Mouse (Mus musculus): ENCODE data around the gene Mrps26. TPM values are rescaled to one million over a fixed set of nuclear protein-coding genes. Genes with fewer than 3 reads are reported as not detected.

The Mrps26 gene
- polyA plus RNA-seq, 1 experiment: 86.9 TPM

GRCm38 (mm10) chr2:130529925-130530324 lies 33.6 kb upstream of the Mrps26 start:
- WGBS: 86% methylated on average over 7 of the region's 7 CpGs
- Histone ChIP-seq H3K36me3 (ENCODE audit: control insufficient read depth, insufficient read depth, low read length) (no peaks in the 10 kb centered on the region; the same call in 1 of the 2 replicates), H3K27ac (ENCODE audit: insufficient read depth, low read depth, low read length) (no peak overlapping the region), H3K4me3 (ENCODE audit: insufficient read depth, low read depth, low read length) (no peak overlapping the region), H3K4me1 (ENCODE audit: control insufficient read depth, insufficient read depth, low read length) (no peaks in the 10 kb centered on the region), H3K27me3 (replicated peaks; ENCODE audit: control insufficient read depth, insufficient read depth, low read length) (no peaks in the 10 kb centered on the region)
- no peak for DNase-seq
- TF ChIP-seq CTCF (conservative IDR thresholded peaks at IDR 0.05; ENCODE audit: insufficient read depth, insufficient read length, low read depth, low read length) (no peak), POLR2A (IDR thresholded peaks at IDR 0.05; ENCODE audit: low read depth, low read length) (no peak)

GRCm38 (mm10) chr2:130532201-130532600 lies 31.3 kb upstream of the Mrps26 start:
- H3K4me3 ChIP-seq (ENCODE audit: insufficient read depth, low read depth, low read length): no peak overlapping the region
- WGBS: 72% methylated on average over 2 of the region's 2 CpGs
- DNase-seq: no peak
- H3K4me1 ChIP-seq (ENCODE audit: control insufficient read depth, insufficient read depth, low read length): no peaks in the 10 kb centered on the region
- TF ChIP-seq POLR2A (IDR thresholded peaks at IDR 0.05; ENCODE audit: low read depth, low read length) (no peak), CTCF (conservative IDR thresholded peaks at IDR 0.05; ENCODE audit: insufficient read depth, insufficient read length, low read depth, low read length) (no peak)
- no peak overlapping the region for H3K27ac ChIP-seq (ENCODE audit: insufficient read depth, low read depth, low read length)
- peaks cover under 1% of the 10 kb centered on the region for H3K36me3 ChIP-seq (ENCODE audit: control insufficient read depth, insufficient read depth, low read length)
- no peaks in the 10 kb centered on the region for H3K27me3 ChIP-seq (replicated peaks; ENCODE audit: control insufficient read depth, insufficient read depth, low read length)

- H3K27me3 ChIP-seq (replicated peaks; ENCODE audit: control insufficient read depth, insufficient read depth, low read length): no peaks in the 10 kb centered on the region
- H3K27ac ChIP-seq (ENCODE audit: insufficient read depth, low read depth, low read length): no peak overlapping the region
- H3K4me3 ChIP-seq (ENCODE audit: insufficient read depth, low read depth, low read length): no peak overlapping the region
- no peak for DNase-seq
- H3K4me1 ChIP-seq (ENCODE audit: control insufficient read depth, insufficient read depth, low read length): no peaks in the 10 kb centered on the region
- TF ChIP-seq POLR2A (IDR thresholded peaks at IDR 0.05; ENCODE audit: low read depth, low read length): no peak
- TF ChIP-seq CTCF (conservative IDR thresholded peaks at IDR 0.05; ENCODE audit: insufficient read depth, insufficient read length, low read depth, low read length): no peak
- H3K36me3 ChIP-seq (ENCODE audit: control insufficient read depth, insufficient read depth, low read length): peaks cover 3% of the 10 kb centered on the region
- 88% methylated on average over 6 of the region's 6 CpGs for WGBS
Measured at GRCm38 (mm10) chr2:130535017-130535416, 28.5 kb upstream of the Mrps26 start.

GRCm38 (mm10) chr2:130536890-130537289 lies 26.7 kb upstream of the Mrps26 start:
- Histone ChIP-seq H3K27ac (ENCODE audit: insufficient read depth, low read depth, low read length) (no peak overlapping the region), H3K27me3 (replicated peaks; ENCODE audit: control insufficient read depth, insufficient read depth, low read length) (no peaks in the 10 kb centered on the region), H3K4me1 (ENCODE audit: control insufficient read depth, insufficient read depth, low read length) (no peaks in the 10 kb centered on the region), H3K4me3 (ENCODE audit: insufficient read depth, low read depth, low read length) (no peak overlapping the region), H3K36me3 (ENCODE audit: control insufficient read depth, insufficient read depth, low read length) (peaks cover 3% of the 10 kb centered on the region)
- TF ChIP-seq CTCF (conservative IDR thresholded peaks at IDR 0.05; ENCODE audit: insufficient read depth, insufficient read length, low read depth, low read length): no peak
- TF ChIP-seq POLR2A (IDR thresholded peaks at IDR 0.05; ENCODE audit: low read depth, low read length): no peak
- 77% methylated on average over 3 of the region's 3 CpGs for WGBS
- no peak for DNase-seq

GRCm38 (mm10) chr2:130538876-130539546 lies 24.5 kb upstream of the Mrps26 start:
- Histone ChIP-seq H3K36me3 (ENCODE audit: control insufficient read depth, insufficient read depth, low read length) (peaks cover 3% of the 10 kb centered on the region), H3K4me1 (ENCODE audit: control insufficient read depth, insufficient read depth, low read length) (no peaks in the 10 kb centered on the region), H3K4me3 (ENCODE audit: insufficient read depth, low read depth, low read length) (no peak overlapping the region), H3K27me3 (replicated peaks; ENCODE audit: control insufficient read depth, insufficient read depth, low read length) (no peaks in the 10 kb centered on the region), H3K27ac (ENCODE audit: insufficient read depth, low read depth, low read length) (no peak overlapping the region)
- no peak for DNase-seq
- no peak for TF ChIP-seq CTCF (conservative IDR thresholded peaks at IDR 0.05; ENCODE audit: insufficient read depth, insufficient read length, low read depth, low read length)
- TF ChIP-seq POLR2A (IDR thresholded peaks at IDR 0.05; ENCODE audit: low read depth, low read length): no peak
- WGBS: 95% methylated on average over 8 of the region's 8 CpGs

- Histone ChIP-seq H3K4me3 (ENCODE audit: insufficient read depth, low read depth, low read length) (no peak overlapping the region), H3K27me3 (replicated peaks; ENCODE audit: control insufficient read depth, insufficient read depth, low read length) (no peaks in the 10 kb centered on the region), H3K4me1 (ENCODE audit: control insufficient read depth, insufficient read depth, low read length) (no peaks in the 10 kb centered on the region), H3K36me3 (ENCODE audit: control insufficient read depth, insufficient read depth, low read length) (peaks cover 3% of the 10 kb centered on the region), H3K27ac (ENCODE audit: insufficient read depth, low read depth, low read length) (no peak overlapping the region)
- DNase-seq: no peak
- WGBS: 81% methylated on average over 9 of the region's 9 CpGs
- TF ChIP-seq CTCF (conservative IDR thresholded peaks at IDR 0.05; ENCODE audit: insufficient read depth, insufficient read length, low read depth, low read length) (no peak), POLR2A (IDR thresholded peaks at IDR 0.05; ENCODE audit: low read depth, low read length) (no peak)
Measured at GRCm38 (mm10) chr2:130540266-130540665, 23.3 kb upstream of the Mrps26 start.

- TF ChIP-seq CTCF (conservative IDR thresholded peaks at IDR 0.05; ENCODE audit: insufficient read depth, insufficient read length, low read depth, low read length) (no peak), POLR2A (IDR thresholded peaks at IDR 0.05; ENCODE audit: low read depth, low read length) (no peak)
- H3K36me3 ChIP-seq (ENCODE audit: control insufficient read depth, insufficient read depth, low read length): no peaks in the 10 kb centered on the region; the same call in 1 of the 2 replicates
Measured at GRCm38 (mm10) chr2:130546957-130547356, 16.6 kb upstream of the Mrps26 start.

More at GRCm38 (mm10) chr2:130546957-130547356, 16.6 kb upstream of the Mrps26 start:
- Histone ChIP-seq H3K4me3 (ENCODE audit: insufficient read depth, low read depth, low read length) (no peak overlapping the region), H3K27me3 (replicated peaks; ENCODE audit: control insufficient read depth, insufficient read depth, low read length) (no peaks in the 10 kb centered on the region), H3K4me1 (ENCODE audit: control insufficient read depth, insufficient read depth, low read length) (no peaks in the 10 kb centered on the region), H3K27ac (ENCODE audit: insufficient read depth, low read depth, low read length) (no peak overlapping the region)
- WGBS: 85% methylated on average over 8 of the region's 8 CpGs
- no peak for DNase-seq

Measured in kidney, adult 2 months (tissue).